Mouse (Mus musculus) intestine, postnatal 0 days (tissue): Measurements from ENCODE around the gene Kcnip2. TPM values are rescaled to one million over a fixed set of nuclear protein-coding genes. Genes with fewer than 3 reads are reported as not detected.

Experiments
- ATAC-seq: fragments of 200-750 bp; cut with Nextera tagmentation; 2 replicates; pipeline ENCODE4 v1.8.0; 2017; ENCODE audit warnings: mild to moderate bottlenecking, moderate TSS enrichment, moderate library complexity
- H3K27ac ChIP-seq: fragments of 300-500 bp; sonication (generic); 2 replicates; pipeline ENCODE4 v1.5.1; 2014; ENCODE audit warnings: mild to moderate bottlenecking, low read depth, low read length, moderate library complexity
- H3K27me3 ChIP-seq: fragments of 300-500 bp; sonication (generic); replicated peaks from 2 replicates; pipeline ENCODE4 v1.6.1; 2014; ENCODE audit warnings: low read length, mixed read lengths; ENCODE audit not compliant: control insufficient read depth, insufficient read depth
- H3K36me3 ChIP-seq: fragments of 300-500 bp; sonication (generic); 2 replicates; pipeline ENCODE4 v1.6.1; 2014; ENCODE audit warnings: mild to moderate bottlenecking, moderate library complexity; ENCODE audit not compliant: control insufficient read depth, insufficient read depth
- H3K4me1 ChIP-seq: fragments of 300-500 bp; sonication (generic); replicated peaks from 2 replicates; pipeline ENCODE4 v1.6.1; 2014; ENCODE audit warnings: antibody characterized with exemption, low read length, mixed read lengths; ENCODE audit not compliant: control insufficient read depth, insufficient read depth
- H3K4me2 ChIP-seq: fragments of 300-500 bp; sonication (generic); replicated peaks from 2 replicates; pipeline ENCODE4 v1.6.1; 2014; ENCODE audit warnings: low read depth, mild to moderate bottlenecking, moderate library complexity
- H3K4me3 ChIP-seq: fragments of 300-500 bp; sonication (generic); 2 replicates; pipeline ENCODE4 v1.5.1; 2014; ENCODE audit warnings: low read depth, low read length
- H3K9ac ChIP-seq: fragments of 300-500 bp; sonication (generic); 2 replicates; pipeline ENCODE4 v1.6.1; 2014; ENCODE audit warnings: mild to moderate bottlenecking, low read depth, low read length
- H3K9me3 ChIP-seq: fragments of 300-500 bp; sonication (generic); 2 replicates; pipeline ENCODE4 v1.6.1; 2016; ENCODE audit warnings: mixed run types; ENCODE audit not compliant: control insufficient read depth
- CTCF ChIP-seq: sonication (generic); IDR thresholded peaks from 2 replicates; pipeline ENCODE4 v1.5.1; 2016; ENCODE audit warnings: low read depth, mild to moderate bottlenecking, control low read depth, antibody characterized with exemption, moderate library complexity
- WGBS: fragments of 180-500 bp; shearing (Covaris S2); extraction: QIAGEN DNeasy Blood & Tissue Kit; methylation state at CpG from one replicate; pipeline ENCODE4 v1.1.7; 2014; 5-methylcytosine and 5-hydroxymethylcytosine counted together
- polyA plus RNA-seq: library from polyadenylated mRNA; unstranded; fragments of >200 nt; fragmentation: Nextera tagmentation; extraction: Ambion mirVana; gene quantifications from 2 replicates; pipeline ENCODE4 v1.2.1, GENCODE M21; 2015

The Kcnip2 gene
- polyA plus RNA-seq, 1 experiment from 2014 or later: 3.6 TPM

DNA sequence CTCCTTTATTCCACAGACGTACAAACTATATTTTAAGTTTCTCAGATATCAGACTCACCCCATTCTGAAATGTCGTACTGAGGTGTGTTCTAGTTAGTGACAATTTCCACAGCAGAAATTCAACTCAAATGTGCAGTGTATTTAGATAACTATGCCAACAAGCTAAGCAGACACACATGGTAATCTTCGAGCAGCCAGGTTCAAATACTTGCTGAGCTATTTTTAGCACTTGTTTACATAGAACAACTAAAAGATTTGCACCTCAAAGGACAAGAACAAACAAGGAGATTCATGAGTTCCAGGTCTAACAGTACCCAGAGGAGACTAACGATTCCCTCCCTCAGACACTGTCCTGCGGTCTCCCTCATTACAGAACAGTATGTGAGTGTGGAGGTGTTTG is 11.3 kb upstream of the Kcnip2 start:
- Histone ChIP-seq H3K4me2 (no peak overlapping the region), H3K4me3 (no peak overlapping the region), H3K9me3 (no peaks in the 10 kb centered on the region), H3K36me3 (no peaks in the 10 kb centered on the region; the same call in 1 of the 2 replicates), H3K4me1 (no peaks in the 10 kb centered on the region), H3K27ac (peak overlapping the region; percentile 21; the same call in 1 of the 2 replicates), H3K27me3 (no peaks in the 10 kb centered on the region), H3K9ac (no peak overlapping the region)
- ATAC-seq: no peak
- TF ChIP-seq CTCF: no peak
- WGBS: 50% methylated on average over 5 of the region's 5 CpGs

DNA sequence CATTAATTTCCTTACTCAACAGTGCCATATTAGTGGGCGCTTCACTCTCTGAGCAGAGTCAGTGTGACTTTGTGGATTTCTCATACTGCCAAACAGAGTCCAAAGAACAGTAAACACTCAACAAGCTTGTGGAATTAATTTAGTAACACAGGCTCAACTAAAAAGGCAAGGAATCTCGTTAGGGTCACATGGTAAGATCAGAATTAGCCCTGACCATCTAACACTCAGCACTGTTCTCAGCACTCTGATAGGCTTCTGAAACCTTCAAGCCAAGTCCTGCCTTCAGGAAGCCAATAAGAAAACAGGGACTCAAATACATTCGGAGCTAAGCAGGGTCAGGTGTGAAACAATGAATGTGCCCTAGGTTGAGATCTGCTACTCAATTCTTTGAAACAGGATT is 10.3 kb upstream of the Kcnip2 start:
- Histone ChIP-seq H3K27me3 (no peaks in the 10 kb centered on the region), H3K4me3 (no peak overlapping the region), H3K9ac (no peak overlapping the region), H3K36me3 (no peaks in the 10 kb centered on the region; the same call in 1 of the 2 replicates), H3K4me1 (no peaks in the 10 kb centered on the region), H3K9me3 (no peaks in the 10 kb centered on the region), H3K27ac (no peak overlapping the region), H3K4me2 (no peak overlapping the region)
- ATAC-seq: no peak
- no peak for TF ChIP-seq CTCF
- WGBS: 73% methylated on average over 3 of the region's 3 CpGs

DNA sequence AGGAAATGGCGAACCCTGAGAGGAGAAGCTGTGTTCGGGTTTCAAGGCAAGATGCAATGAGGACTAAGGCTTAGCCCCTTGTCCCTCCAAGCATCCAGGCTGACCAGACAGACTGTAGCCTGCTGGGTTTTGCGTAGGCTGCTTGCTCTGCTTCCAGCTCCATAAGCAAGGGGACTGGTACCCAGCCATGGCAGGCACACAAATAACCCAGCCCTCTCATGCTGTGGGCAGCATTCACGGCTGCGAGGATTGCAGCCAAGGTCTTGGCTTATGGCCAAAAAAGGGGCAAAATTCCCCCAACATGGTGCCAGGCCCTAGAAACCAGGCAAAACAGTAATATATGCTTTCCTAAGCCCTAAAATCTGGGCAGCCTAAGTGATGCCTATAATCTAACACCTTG is 6.0 kb upstream of the Kcnip2 start:
- Histone ChIP-seq H3K4me1 (no peaks in the 10 kb centered on the region), H3K27ac (no peak overlapping the region), H3K4me2 (no peak overlapping the region), H3K4me3 (no peak overlapping the region), H3K9me3 (no peaks in the 10 kb centered on the region), H3K27me3 (no peaks in the 10 kb centered on the region), H3K36me3 (peaks cover 17% of the 10 kb centered on the region), H3K9ac (no peak overlapping the region)
- no peak for TF ChIP-seq CTCF
- ATAC-seq: no peak
- 75% methylated on average over 5 of the region's 5 CpGs for WGBS

DNA sequence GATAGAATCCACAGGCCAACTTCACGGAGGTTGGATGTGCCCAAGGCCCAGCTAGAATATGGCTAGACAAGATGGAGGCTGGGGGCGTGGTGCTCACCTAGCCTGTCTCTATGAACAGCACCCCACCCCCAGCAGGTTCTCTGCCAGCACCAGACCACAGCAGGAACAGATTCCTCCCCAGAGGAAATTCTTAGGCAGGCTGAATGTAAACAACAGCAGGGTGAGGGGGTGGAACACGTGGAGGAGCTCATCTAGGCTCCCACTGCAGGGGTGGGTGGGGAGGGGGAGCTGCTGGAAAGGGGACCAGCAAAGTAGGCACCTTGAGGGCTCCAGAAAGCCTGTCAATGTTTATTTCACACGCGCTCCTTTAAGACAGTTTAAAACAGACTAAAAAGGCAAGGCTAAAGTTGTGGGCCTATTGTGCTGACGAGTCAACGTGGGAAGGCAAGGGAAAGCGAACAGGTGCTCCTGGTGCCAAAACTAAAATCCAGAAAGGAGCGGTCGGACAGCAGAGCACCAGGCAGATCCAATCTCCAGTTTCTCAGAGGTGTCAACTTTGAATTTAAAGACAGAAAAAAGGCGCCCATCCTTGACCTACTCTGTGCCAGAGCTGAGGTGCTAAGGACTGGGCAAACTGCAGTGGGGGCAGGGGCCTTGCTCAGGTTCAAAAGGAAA is 2.1 kb upstream of the Kcnip2 start:
- Histone ChIP-seq H3K4me2 (no peak overlapping the region), H3K4me3 (no peak overlapping the region), H3K9ac (no peak overlapping the region), H3K27me3 (peaks cover 5% of the 10 kb centered on the region; the same call in 1 of the 2 replicates), H3K27ac (no peak overlapping the region), H3K36me3 (peaks cover 17% of the 10 kb centered on the region), H3K9me3 (no peaks in the 10 kb centered on the region), H3K4me1 (no peaks in the 10 kb centered on the region)
- 59% methylated on average over 11 of the region's 11 CpGs for WGBS
- ATAC-seq: no peak
- no peak for TF ChIP-seq CTCF

DNA sequence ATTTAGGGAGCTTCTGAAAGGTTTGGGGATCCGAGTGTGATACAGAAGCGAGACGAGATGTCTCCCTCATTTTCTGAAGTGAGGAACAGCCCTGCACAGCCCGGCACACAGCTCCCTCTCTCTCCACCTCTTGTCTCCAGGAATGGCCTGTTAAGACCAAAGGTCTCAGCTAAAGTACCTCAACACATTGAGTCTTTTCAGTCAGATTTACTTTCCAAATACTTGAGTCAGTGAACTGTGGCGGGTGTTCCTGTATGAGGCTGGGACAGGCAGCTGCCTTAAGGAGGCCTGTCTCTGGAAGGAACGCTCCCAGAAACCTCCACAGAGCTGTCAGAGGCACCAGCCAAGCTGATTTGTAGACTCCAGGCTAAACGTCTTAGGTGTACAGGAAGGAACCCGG is 866 bp upstream of the Kcnip2 start:
- no peak for ATAC-seq
- no peak overlapping the region for H3K4me3 ChIP-seq
- WGBS: 50% methylated on average over 8 of the region's 8 CpGs

DNA sequence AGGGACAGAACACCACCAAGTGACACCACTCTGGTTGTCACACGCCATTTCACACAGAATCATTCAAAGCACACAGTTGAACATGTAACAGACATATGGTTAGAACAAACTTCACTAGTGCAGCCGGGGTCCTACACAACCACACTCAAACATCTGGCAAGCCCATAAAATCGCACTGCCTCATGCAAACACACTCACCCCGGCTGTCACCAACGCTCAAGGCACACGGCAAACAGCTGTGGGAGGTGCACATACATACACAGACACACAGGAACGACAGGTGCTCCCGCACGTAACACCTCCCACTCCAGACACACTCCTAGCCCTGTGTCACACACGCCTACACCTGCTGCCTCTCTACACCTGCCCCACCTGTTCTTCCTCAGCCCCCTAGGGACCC is 691 bp downstream of the Kcnip2 start:
- no peak overlapping the region for H3K9ac ChIP-seq
- no peak overlapping the region for H3K27ac ChIP-seq
- 62% methylated on average over 10 of the region's 10 CpGs for WGBS

More for the DNA sequence above, 866 bp upstream of the Kcnip2 start:
- Histone ChIP-seq H3K27ac (no peak overlapping the region), H3K4me2 (peak overlapping the region; percentile 59; the same call in 1 of the 2 replicates), H3K27me3 (peaks cover 5% of the 10 kb centered on the region; the same call in 1 of the 2 replicates), H3K9me3 (no peaks in the 10 kb centered on the region), H3K4me1 (peaks cover 3% of the 10 kb centered on the region; the same call in 1 of the 2 replicates), H3K36me3 (peaks cover 17% of the 10 kb centered on the region), H3K9ac (no peak overlapping the region)
- no peak for TF ChIP-seq CTCF

More for the DNA sequence above, 691 bp downstream of the Kcnip2 start:
- Histone ChIP-seq H3K27me3 (peaks cover 5% of the 10 kb centered on the region; the same call in 1 of the 2 replicates), H3K9me3 (no peaks in the 10 kb centered on the region), H3K4me2 (peak overlapping the region; percentile 59; the same call in 1 of the 2 replicates), H3K4me1 (peaks cover 3% of the 10 kb centered on the region; the same call in 1 of the 2 replicates), H3K36me3 (peaks cover 16% of the 10 kb centered on the region), H3K4me3 (0 out of 2 replicates have a peak overlapping the region, but pooled peaks have one; percentile 31)
- ATAC-seq: no peak
- no peak for TF ChIP-seq CTCF
